Mouse (Mus musculus) stomach, postnatal 0 days (tissue): ENCODE data around the gene Gpd1l. TPM values are rescaled to one million over a fixed set of nuclear protein-coding genes. Genes with fewer than 3 reads are reported as not detected.

Experiments used
- ATAC-seq: fragments of 200-750 bp; cut with Nextera tagmentation; 2 replicates; pipeline ENCODE4 v1.8.0; 2017; ENCODE audit not compliant: low FRiP score, low TSS enrichment
- DNase-seq: peaks from one replicate; pipeline ENCODE4 v3.0.0-alpha.2; 2016; ENCODE audit warnings: low spot score
- H3K27ac ChIP-seq: fragments of 300-500 bp; sonication (generic); replicated peaks from 2 replicates; pipeline ENCODE4 v1.5.1; 2014; ENCODE audit warnings: mild to moderate bottlenecking, control low read depth
- H3K27me3 ChIP-seq: fragments of 300-500 bp; sonication (generic); 2 replicates; pipeline ENCODE4 v1.6.1; 2014; ENCODE audit warnings: low read length; ENCODE audit not compliant: control insufficient read depth, insufficient read depth
- H3K36me3 ChIP-seq: fragments of 300-500 bp; sonication (generic); 2 replicates; pipeline ENCODE4 v1.6.1; 2014; ENCODE audit warnings: low read length, mixed read lengths; ENCODE audit not compliant: control insufficient read depth, insufficient read depth
- H3K4me1 ChIP-seq: fragments of 300-500 bp; sonication (generic); replicated peaks from 2 replicates; pipeline ENCODE4 v1.6.1; 2014; ENCODE audit warnings: antibody characterized with exemption; ENCODE audit not compliant: control insufficient read depth, insufficient read depth
- H3K4me2 ChIP-seq: fragments of 300-500 bp; sonication (generic); replicated peaks from 2 replicates; pipeline ENCODE4 v1.6.1; 2014; ENCODE audit warnings: low read depth, mild to moderate bottlenecking, control low read depth, moderate library complexity
- H3K4me3 ChIP-seq: fragments of 300-500 bp; sonication (generic); 2 replicates; pipeline ENCODE4 v1.5.1; 2014; ENCODE audit warnings: low read depth, low read length, control low read depth
- H3K9ac ChIP-seq: fragments of 300-500 bp; sonication (generic); 2 replicates; pipeline ENCODE4 v1.6.1; 2014; ENCODE audit warnings: mild to moderate bottlenecking, low read length, control low read depth, mixed read lengths
- H3K9me3 ChIP-seq: fragments of 300-500 bp; sonication (generic); 2 replicates; pipeline ENCODE4 v1.6.1; 2016; ENCODE audit warnings: low read length; ENCODE audit not compliant: control insufficient read depth
- CTCF ChIP-seq: IDR thresholded peaks from 2 replicates; pipeline ENCODE4 v1.5.1; 2016; ENCODE audit warnings: antibody characterized with exemption, low read depth, mild to moderate bottlenecking, moderate library complexity
- EP300 ChIP-seq: optimal IDR thresholded peaks from 2 replicates; pipeline ENCODE3; 2016; ENCODE audit warnings: antibody characterized with exemption
- WGBS: fragments of 180-500 bp; shearing (Covaris S2); extraction: QIAGEN DNeasy Blood & Tissue Kit; methylation state at CpG from one replicate; pipeline ENCODE4 v1.1.7; 2014; 5-methylcytosine and 5-hydroxymethylcytosine counted together
- polyA plus RNA-seq: library from polyadenylated mRNA; unstranded; fragments of >200 nt; fragmentation: Nextera tagmentation; extraction: Ambion mirVana; gene quantifications from 2 replicates; pipeline ENCODE4 v1.2.1, GENCODE M21; 2015

Gene Gpd1l
- polyA plus RNA-seq, 1 experiment from 2014 or later: 17.3 TPM

DNA sequence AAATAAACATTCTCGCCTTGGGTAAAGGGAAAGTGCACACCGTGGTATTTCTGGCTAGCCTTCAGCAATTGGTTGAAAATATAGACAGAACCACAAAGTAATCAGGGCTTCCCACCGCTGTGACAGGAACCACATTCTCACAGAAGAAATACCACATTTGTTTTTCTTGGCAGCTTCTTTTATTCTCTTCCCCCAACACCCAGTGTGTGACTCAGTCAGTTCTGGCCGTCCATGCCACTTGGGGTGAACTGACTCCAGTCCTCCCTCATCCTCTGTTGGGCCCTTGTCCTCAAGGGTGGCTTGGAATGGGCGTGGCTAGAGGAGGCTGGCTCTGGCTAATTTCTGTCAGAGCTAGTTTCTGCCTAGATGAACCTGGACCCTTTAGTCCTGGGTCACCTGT is 14.6 kb upstream of the Gpd1l start:
- H3K27me3 ChIP-seq: no peaks in the 10 kb centered on the region
- peaks cover 2% of the 10 kb centered on the region; the same call in 1 of the 2 replicates for H3K4me1 ChIP-seq
- no peak overlapping the region for H3K4me3 ChIP-seq
- H3K9me3 ChIP-seq: no peaks in the 10 kb centered on the region
- no peak overlapping the region for H3K4me2 ChIP-seq
- no peaks in the 10 kb centered on the region for H3K36me3 ChIP-seq
- ATAC-seq (peak; percentile 63; the same call in 1 of the 2 replicates), DNase-seq (no peak)
- TF ChIP-seq CTCF: no peak
- TF ChIP-seq EP300: no peak
- 28% methylated on average over 5 of the region's 5 CpGs for WGBS
- no peak overlapping the region for H3K9ac ChIP-seq
- H3K27ac ChIP-seq: no peak overlapping the region

DNA sequence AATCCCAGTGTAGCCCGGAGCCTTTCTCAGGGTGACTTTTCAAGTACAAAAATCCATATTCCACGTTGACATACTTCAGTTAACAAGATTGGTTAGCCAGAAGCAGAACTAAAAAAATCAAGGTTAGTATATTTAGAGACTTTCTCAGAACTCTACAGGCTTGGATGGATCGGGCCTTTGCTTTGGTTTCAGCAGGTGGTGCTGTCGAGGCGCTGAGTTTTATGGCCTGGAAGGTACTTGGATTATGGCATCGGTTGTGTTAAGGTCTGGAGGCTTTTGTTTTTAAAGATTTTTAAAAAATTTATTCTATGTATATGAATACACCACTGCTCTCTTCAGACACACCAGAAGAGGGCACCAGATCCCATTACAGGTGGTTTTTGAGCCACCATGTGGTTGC is 11.8 kb upstream of the Gpd1l start:
- DNase-seq: no peak
- no peaks in the 10 kb centered on the region for H3K27me3 ChIP-seq
- H3K27ac ChIP-seq: no peak overlapping the region
- ATAC-seq: no peak
- no peaks in the 10 kb centered on the region for H3K9me3 ChIP-seq
- no peak overlapping the region for H3K4me2 ChIP-seq
- peaks cover 2% of the 10 kb centered on the region; the same call in 1 of the 2 replicates for H3K4me1 ChIP-seq
- no peak overlapping the region for H3K4me3 ChIP-seq
- no peak overlapping the region for H3K9ac ChIP-seq
- H3K36me3 ChIP-seq: no peaks in the 10 kb centered on the region
- WGBS: 85% methylated on average over 6 of the region's 6 CpGs
- TF ChIP-seq EP300: no peak
- TF ChIP-seq CTCF: no peak

DNA sequence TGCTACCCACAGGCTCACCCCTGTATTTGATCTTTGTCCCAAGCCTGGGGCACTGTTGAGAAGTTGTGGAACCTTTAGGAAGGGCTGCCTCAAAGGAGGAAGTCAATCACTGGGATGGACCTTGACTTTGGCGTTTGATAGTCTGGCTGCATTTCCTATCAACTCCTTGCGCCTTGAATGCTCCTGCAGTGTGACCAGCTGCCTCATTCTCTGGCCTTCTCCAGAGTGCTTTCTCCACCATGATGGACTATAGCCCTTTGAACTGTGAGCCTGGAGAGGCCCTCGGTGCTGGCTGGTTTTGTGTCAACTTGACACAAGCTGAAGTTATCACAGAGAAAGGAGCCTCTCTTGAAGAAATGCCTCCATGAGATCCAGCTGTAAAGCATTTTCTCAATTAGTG is 10.9 kb upstream of the Gpd1l start:
- Histone ChIP-seq H3K9me3 (no peaks in the 10 kb centered on the region), H3K4me3 (no peak overlapping the region), H3K27ac (no peak overlapping the region), H3K4me1 (peaks cover 2% of the 10 kb centered on the region; the same call in 1 of the 2 replicates), H3K4me2 (no peak overlapping the region), H3K27me3 (no peaks in the 10 kb centered on the region), H3K36me3 (no peaks in the 10 kb centered on the region), H3K9ac (no peak overlapping the region)
- 88% methylated on average over 3 of the region's 3 CpGs for WGBS
- DNase-seq (no peak), ATAC-seq (no peak)
- TF ChIP-seq EP300: no peak

DNA sequence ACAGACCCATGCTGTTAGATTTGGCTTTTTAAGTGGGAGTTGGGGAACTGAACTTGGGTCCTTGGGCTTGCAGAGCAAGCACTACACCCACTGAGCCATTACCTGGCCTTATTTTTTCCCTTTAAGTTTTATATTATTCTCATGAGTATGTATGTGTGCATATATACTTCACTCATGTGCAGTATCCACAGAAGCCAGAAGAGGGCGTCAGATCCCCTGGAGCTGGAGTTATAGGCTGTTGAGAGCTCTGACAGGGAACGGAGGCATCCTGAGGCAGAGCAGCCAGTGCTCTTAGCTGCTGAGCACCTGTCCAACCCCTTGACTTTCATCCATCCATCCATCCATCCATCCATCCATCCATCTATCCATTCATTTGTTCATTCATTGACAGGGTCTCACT is 2.9 kb upstream of the Gpd1l start:
- no peak overlapping the region for H3K4me3 ChIP-seq
- DNase-seq: no peak

DNA sequence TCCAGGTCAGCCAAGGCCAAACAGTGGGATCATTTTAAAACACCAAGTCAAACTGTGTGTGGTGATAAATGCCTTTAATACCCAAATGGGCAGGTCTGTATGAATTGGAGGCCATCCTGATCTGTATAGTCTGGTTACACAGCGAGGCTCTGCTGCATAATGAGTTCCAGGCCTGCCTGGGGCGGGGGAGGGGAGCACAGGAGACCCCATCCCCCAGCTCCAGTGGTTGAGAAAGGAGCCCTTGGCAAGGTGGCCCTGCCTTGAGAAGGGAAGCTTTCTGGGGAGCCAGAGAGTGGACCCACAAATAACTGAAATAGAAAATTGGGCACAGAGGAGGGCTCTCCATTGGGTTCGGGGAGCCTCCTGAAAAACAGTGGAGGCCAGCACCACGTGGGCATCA is 1.5 kb upstream of the Gpd1l start:
- TF ChIP-seq EP300 (no peak), CTCF (no peak)

More for the DNA sequence above, 2.9 kb upstream of the Gpd1l start:
- H3K4me2 ChIP-seq: no peak overlapping the region
- no peak overlapping the region for H3K27ac ChIP-seq
- H3K4me1 ChIP-seq: 0 out of 2 replicates have a peak, but pooled peaks cover 5% of the 10 kb centered on the region
- H3K27me3 ChIP-seq: no peaks in the 10 kb centered on the region
- no peak for ATAC-seq
- peak; percentile 16; the same call in 1 of the 2 replicates for TF ChIP-seq CTCF
- TF ChIP-seq EP300: no peak
- no peak overlapping the region for H3K9ac ChIP-seq
- 68% methylated on average over 2 of the region's 2 CpGs for WGBS
- H3K36me3 ChIP-seq: no peaks in the 10 kb centered on the region
- H3K9me3 ChIP-seq: no peaks in the 10 kb centered on the region

DNA sequence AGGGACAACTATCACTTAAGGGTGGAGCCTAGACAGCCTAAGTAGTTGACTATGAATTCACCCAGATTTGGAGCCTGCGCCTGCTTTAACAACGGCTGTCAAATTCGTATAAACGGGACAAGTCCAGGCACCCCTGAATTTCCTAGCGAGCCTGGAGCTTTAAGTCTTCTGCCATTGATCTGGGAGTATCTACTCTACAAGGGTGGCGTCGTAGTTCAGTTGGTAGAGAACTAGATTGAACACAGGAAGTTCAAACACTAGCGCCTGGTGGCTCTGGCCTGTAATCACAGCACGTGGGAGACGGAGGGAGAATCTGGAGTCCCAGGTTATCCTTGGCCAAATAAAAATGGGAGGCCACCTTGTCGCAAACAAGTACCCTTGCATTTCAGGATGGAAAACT is 444 bp upstream of the Gpd1l start:
- Histone ChIP-seq H3K4me3 (peak overlapping the region; percentile 78), H3K27me3 (no peaks in the 10 kb centered on the region), H3K9ac (no peak overlapping the region), H3K9me3 (no peaks in the 10 kb centered on the region), H3K27ac (peak overlapping the region; percentile 30; the same call in 1 of the 2 replicates), H3K36me3 (no peaks in the 10 kb centered on the region), H3K4me2 (peak overlapping the region; percentile 92), H3K4me1 (0 out of 2 replicates have a peak, but pooled peaks cover 5% of the 10 kb centered on the region)
- ATAC-seq: no peak
- DNase-seq: no peak
- WGBS: 43% methylated on average over 11 of the region's 11 CpGs
- TF ChIP-seq EP300: no peak
- peak; percentile 13; the same call in 1 of the 2 replicates for TF ChIP-seq CTCF

More for the DNA sequence above, 1.5 kb upstream of the Gpd1l start:
- 86% methylated on average over 4 of the region's 4 CpGs for WGBS
- H3K4me1 ChIP-seq: 0 out of 2 replicates have a peak, but pooled peaks cover 5% of the 10 kb centered on the region
- H3K9me3 ChIP-seq: no peaks in the 10 kb centered on the region
- H3K9ac ChIP-seq: no peak overlapping the region
- H3K27ac ChIP-seq: no peak overlapping the region
- DNase-seq: no peak
- no peaks in the 10 kb centered on the region for H3K27me3 ChIP-seq
- ATAC-seq: no peak
- no peak overlapping the region for H3K4me2 ChIP-seq
- H3K36me3 ChIP-seq: no peaks in the 10 kb centered on the region
- H3K4me3 ChIP-seq: no peak overlapping the region
